Mouse (Mus musculus): ENCODE results near the gene D6Ertd527e. TPM values are rescaled to one million over a fixed set of nuclear protein-coding genes. Genes with fewer than 3 reads are reported as not detected.
A peak's percentile ranks its signal among the peaks of the same experiment; 100 is the strongest.

Gene D6Ertd527e
- polyA plus RNA-seq, 1 experiment = not detected

GRCm38 (mm10) chr6:87101281-87101954 lies 3.1 kb upstream of the D6Ertd527e start:
- Histone ChIP-seq H3K27me3 (ENCODE audit: control insufficient read depth, insufficient read depth, insufficient read length) (no peaks in the 10 kb centered on the region), H3K79me3 (ENCODE audit: low read depth) (no peaks in the 10 kb centered on the region), H3ac (ENCODE audit: control insufficient read depth, insufficient read length, low read depth) (peak overlapping the region; percentile 3), H3K4me3 (ENCODE audit: insufficient read depth, poor library complexity, severe bottlenecking) (no peak overlapping the region), H3K79me2 (ENCODE audit: control insufficient read depth, insufficient read depth) (no peaks in the 10 kb centered on the region), H3K36me3 (ENCODE audit: control insufficient read depth, insufficient read depth) (no peaks in the 10 kb centered on the region)
- no peak for TF ChIP-seq CEBPB (IDR thresholded peaks at IDR 0.05; ENCODE audit: low read depth)
- TF ChIP-seq MAX (IDR thresholded peaks at IDR 0.05) = no peak
- no peak for TF ChIP-seq MYOD1 (IDR thresholded peaks at IDR 0.05; ENCODE audit: control insufficient read depth, insufficient read length, low read depth)
- no peak for TF ChIP-seq MYOG (IDR thresholded peaks at IDR 0.05; ENCODE audit: control insufficient read depth, extremely low read depth, insufficient read length)
- TF ChIP-seq CTCF (IDR thresholded peaks at IDR 0.05; ENCODE audit: control insufficient read depth, insufficient read depth, insufficient read length) = peak; percentile 70

DNA sequence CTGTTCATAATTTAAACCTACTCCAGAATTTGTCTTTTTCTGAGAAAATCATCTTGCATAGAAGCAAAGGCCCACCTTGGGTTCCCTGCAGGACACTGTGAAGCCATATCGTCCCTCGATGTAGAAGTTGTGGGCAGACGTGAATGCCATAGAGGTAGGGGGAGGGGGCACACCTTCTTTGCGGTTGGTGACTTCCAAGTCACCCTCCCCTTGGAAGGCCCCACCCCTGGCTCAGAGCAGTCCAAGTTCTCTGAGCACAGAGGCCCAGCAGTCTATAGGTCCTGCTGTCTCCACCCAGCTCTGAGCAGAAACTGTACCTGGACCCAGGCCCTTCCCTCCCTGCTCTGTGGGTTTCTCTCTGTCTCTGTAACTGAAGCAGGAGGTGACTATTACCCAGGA lies 2.6 kb upstream of the D6Ertd527e start:
- H3K27me3 ChIP-seq (ENCODE audit: control insufficient read depth, insufficient read depth, insufficient read length) = no peaks in the 10 kb centered on the region
- H3K4me3 ChIP-seq (ENCODE audit: insufficient read depth, poor library complexity, severe bottlenecking) = no peak overlapping the region
- H3K79me2 ChIP-seq (ENCODE audit: control insufficient read depth, insufficient read depth) = no peaks in the 10 kb centered on the region
- TF ChIP-seq MAX (IDR thresholded peaks at IDR 0.05) (no peak), FOSL1 (IDR thresholded peaks at IDR 0.05; ENCODE audit: insufficient read depth, low read length, poor library complexity, severe bottlenecking) (no peak), USF1 (IDR thresholded peaks at IDR 0.05; ENCODE audit: low read depth) (no peak), CEBPB (IDR thresholded peaks at IDR 0.05; ENCODE audit: low read depth) (no peak), CTCF (IDR thresholded peaks at IDR 0.05; ENCODE audit: control insufficient read depth, insufficient read depth, insufficient read length) (no peak), MYOD1 (IDR thresholded peaks at IDR 0.05; ENCODE audit: control insufficient read depth, insufficient read length, low read depth) (no peak), MYOG (IDR thresholded peaks at IDR 0.05; ENCODE audit: control insufficient read depth, extremely low read depth, insufficient read length) (no peak)
- H3K79me3 ChIP-seq (ENCODE audit: low read depth) = no peaks in the 10 kb centered on the region
- no peak overlapping the region for H3ac ChIP-seq (ENCODE audit: control insufficient read depth, insufficient read length, low read depth)
- H3K36me3 ChIP-seq (ENCODE audit: control insufficient read depth, insufficient read depth) = no peaks in the 10 kb centered on the region

GRCm38 (mm10) chr6:87102421-87102911 lies 2.1 kb upstream of the D6Ertd527e start:
- H3K79me3 ChIP-seq (ENCODE audit: low read depth) = no peaks in the 10 kb centered on the region
- H3K79me2 ChIP-seq (ENCODE audit: control insufficient read depth, insufficient read depth) = no peaks in the 10 kb centered on the region
- no peak for TF ChIP-seq MYOG (IDR thresholded peaks at IDR 0.05; ENCODE audit: control insufficient read depth, extremely low read depth, insufficient read length)
- no peak for TF ChIP-seq FOSL1 (IDR thresholded peaks at IDR 0.05; ENCODE audit: insufficient read depth, low read length, poor library complexity, severe bottlenecking)
- TF ChIP-seq CEBPB (IDR thresholded peaks at IDR 0.05; ENCODE audit: low read depth) = no peak
- TF ChIP-seq MYOD1 (IDR thresholded peaks at IDR 0.05; ENCODE audit: control insufficient read depth, insufficient read length, low read depth) = no peak
- no peak for TF ChIP-seq USF1 (IDR thresholded peaks at IDR 0.05; ENCODE audit: low read depth)
- no peak for TF ChIP-seq CTCF (IDR thresholded peaks at IDR 0.05; ENCODE audit: control insufficient read depth, insufficient read depth, insufficient read length)
- no peak for TF ChIP-seq MAX (IDR thresholded peaks at IDR 0.05)
- H3K4me3 ChIP-seq (ENCODE audit: insufficient read depth, poor library complexity, severe bottlenecking) = no peak overlapping the region
- no peaks in the 10 kb centered on the region for H3K27me3 ChIP-seq (ENCODE audit: control insufficient read depth, insufficient read depth, insufficient read length)
- no peaks in the 10 kb centered on the region for H3K36me3 ChIP-seq (ENCODE audit: control insufficient read depth, insufficient read depth)
- no peak overlapping the region for H3ac ChIP-seq (ENCODE audit: control insufficient read depth, insufficient read length, low read depth)

DNA sequence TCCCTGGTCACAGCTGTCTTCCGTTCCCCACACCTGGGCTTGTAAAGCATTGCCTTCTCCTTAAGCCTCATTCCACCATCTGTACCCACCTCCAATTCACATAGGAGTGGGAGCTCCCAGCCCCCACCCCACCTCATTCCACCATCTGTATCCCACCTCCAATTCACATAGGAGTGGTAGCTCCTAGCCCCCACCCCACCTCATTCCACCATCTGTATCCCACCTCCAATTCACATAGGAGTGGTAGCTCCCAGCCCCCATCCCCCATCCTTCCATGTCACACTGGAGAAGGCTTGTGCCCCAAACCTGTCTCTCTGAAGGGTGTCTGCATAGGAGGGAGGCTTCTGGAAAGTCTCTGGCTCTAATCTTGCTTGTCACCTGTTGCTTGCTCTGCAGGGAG lies 1.2 kb upstream of the D6Ertd527e start:
- Histone ChIP-seq H3K36me3 (ENCODE audit: control insufficient read depth, insufficient read depth) (no peaks in the 10 kb centered on the region), H3K79me2 (ENCODE audit: control insufficient read depth, insufficient read depth) (no peaks in the 10 kb centered on the region), H3K4me3 (ENCODE audit: insufficient read depth, poor library complexity, severe bottlenecking) (no peak overlapping the region), H3ac (ENCODE audit: control insufficient read depth, insufficient read length, low read depth) (no peak overlapping the region), H3K27me3 (ENCODE audit: control insufficient read depth, insufficient read depth, insufficient read length) (no peaks in the 10 kb centered on the region), H3K79me3 (ENCODE audit: low read depth) (no peaks in the 10 kb centered on the region)
- TF ChIP-seq MYOD1 (IDR thresholded peaks at IDR 0.05; ENCODE audit: control insufficient read depth, insufficient read length, low read depth) = no peak
- no peak for TF ChIP-seq CTCF (IDR thresholded peaks at IDR 0.05; ENCODE audit: control insufficient read depth, insufficient read depth, insufficient read length)
- TF ChIP-seq USF1 (IDR thresholded peaks at IDR 0.05; ENCODE audit: low read depth) = no peak
- no peak for TF ChIP-seq MYOG (IDR thresholded peaks at IDR 0.05; ENCODE audit: control insufficient read depth, extremely low read depth, insufficient read length)
- no peak for TF ChIP-seq CEBPB (IDR thresholded peaks at IDR 0.05; ENCODE audit: low read depth)
- no peak for TF ChIP-seq MAX (IDR thresholded peaks at IDR 0.05)
- TF ChIP-seq FOSL1 (IDR thresholded peaks at IDR 0.05; ENCODE audit: insufficient read depth, low read length, poor library complexity, severe bottlenecking) = no peak

- H3K27me3 ChIP-seq (ENCODE audit: control insufficient read depth, insufficient read depth, insufficient read length) = peaks cover 3% of the 10 kb centered on the region
- no peak overlapping the region for H3K4me3 ChIP-seq (ENCODE audit: insufficient read depth, poor library complexity, severe bottlenecking)
- H3ac ChIP-seq (ENCODE audit: control insufficient read depth, insufficient read length, low read depth) = no peak overlapping the region
- no peaks in the 10 kb centered on the region for H3K79me3 ChIP-seq (ENCODE audit: low read depth)
- no peaks in the 10 kb centered on the region for H3K36me3 ChIP-seq (ENCODE audit: control insufficient read depth, insufficient read depth)
- TF ChIP-seq CEBPB (IDR thresholded peaks at IDR 0.05; ENCODE audit: low read depth) = no peak
- TF ChIP-seq CTCF (IDR thresholded peaks at IDR 0.05; ENCODE audit: control insufficient read depth, insufficient read depth, insufficient read length) = no peak
- TF ChIP-seq MAX (IDR thresholded peaks at IDR 0.05) = no peak
- TF ChIP-seq MYOD1 (IDR thresholded peaks at IDR 0.05; ENCODE audit: control insufficient read depth, insufficient read length, low read depth) = no peak
- no peak for TF ChIP-seq USF1 (IDR thresholded peaks at IDR 0.05; ENCODE audit: low read depth)
- TF ChIP-seq FOSL1 (IDR thresholded peaks at IDR 0.05; ENCODE audit: insufficient read depth, low read length, poor library complexity, severe bottlenecking) = no peak
- no peak for TF ChIP-seq MYOG (IDR thresholded peaks at IDR 0.05; ENCODE audit: control insufficient read depth, extremely low read depth, insufficient read length)
- no peaks in the 10 kb centered on the region for H3K79me2 ChIP-seq (ENCODE audit: control insufficient read depth, insufficient read depth)
Measured at GRCm38 (mm10) chr6:87111493-87111892, 6.9 kb downstream of the D6Ertd527e start.
